Mouse (Mus musculus) C3H10T1/2 (cell line): ENCODE results near the gene Nadsyn1. TPM values are rescaled to one million over a fixed set of nuclear protein-coding genes. Genes with fewer than 3 reads are reported as not detected.

Experiments used
- polyA plus RNA-seq, 2 experiments: library from polyadenylated mRNA; unstranded; fragments of >200 nt; fragmentation: generic; extraction: Trizol; gene quantifications; one replicate each; pipeline ENCODE4 v1.2.1; 2012; ENCODE audit warnings: missing spikeins in 2 of 2

The Nadsyn1 gene
- polyA plus RNA-seq: 1 to 10 TPM in 1 of 2 experiments, under 1 TPM in 1; 0.95 to 4.5 TPM

DNA sequence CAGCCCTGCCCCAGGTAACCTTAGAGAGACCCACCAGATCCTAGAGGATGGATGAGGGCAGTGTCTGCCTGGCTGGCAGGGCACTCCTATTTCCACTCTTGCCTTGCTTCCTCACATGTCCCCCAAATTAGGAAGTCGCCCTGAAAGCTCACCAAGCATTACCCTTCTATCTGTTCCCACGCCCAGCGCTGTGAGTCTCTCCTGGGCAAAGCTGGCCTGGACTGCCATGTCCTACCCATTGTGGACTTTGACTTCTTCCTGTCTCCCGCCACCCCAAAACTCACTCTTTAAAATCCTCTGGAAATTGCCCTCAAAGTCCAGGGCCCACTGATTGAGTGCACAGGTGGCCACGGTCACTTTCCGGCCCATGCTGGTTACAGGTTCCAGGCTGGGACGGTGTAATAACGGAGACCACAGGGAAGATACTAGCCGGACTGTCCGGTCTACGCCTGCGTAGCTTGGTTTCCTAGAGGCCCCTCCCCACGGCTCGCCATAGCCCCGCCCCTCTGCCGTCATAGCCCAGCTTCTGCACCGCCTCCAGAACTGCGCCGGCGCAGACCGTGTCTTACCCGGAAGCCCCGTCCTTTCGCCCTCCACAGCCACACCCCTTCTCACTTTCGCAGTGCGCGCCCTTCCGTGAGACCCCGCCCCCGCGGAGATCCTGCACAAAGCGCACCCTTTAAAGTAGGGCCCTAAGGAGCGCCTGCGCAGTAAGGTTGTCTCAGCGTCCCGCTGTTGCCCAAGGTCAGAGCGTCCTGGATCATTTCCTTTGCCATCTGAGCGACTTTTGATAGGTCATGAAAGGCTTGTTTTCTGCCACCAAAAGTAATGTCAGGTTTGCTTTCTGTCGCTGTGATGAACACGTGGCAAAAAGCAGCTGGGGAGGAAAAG lies at the start of gene Nadsyn1, which contains the start of gene Dhcr7:
Gene Nadsyn1 (minus strand): TSS at position 475 of the 891 bp plus-strand sequence.
Gene Dhcr7 (plus strand): TSS at position 771 of the 891 bp plus-strand sequence.

DNA sequence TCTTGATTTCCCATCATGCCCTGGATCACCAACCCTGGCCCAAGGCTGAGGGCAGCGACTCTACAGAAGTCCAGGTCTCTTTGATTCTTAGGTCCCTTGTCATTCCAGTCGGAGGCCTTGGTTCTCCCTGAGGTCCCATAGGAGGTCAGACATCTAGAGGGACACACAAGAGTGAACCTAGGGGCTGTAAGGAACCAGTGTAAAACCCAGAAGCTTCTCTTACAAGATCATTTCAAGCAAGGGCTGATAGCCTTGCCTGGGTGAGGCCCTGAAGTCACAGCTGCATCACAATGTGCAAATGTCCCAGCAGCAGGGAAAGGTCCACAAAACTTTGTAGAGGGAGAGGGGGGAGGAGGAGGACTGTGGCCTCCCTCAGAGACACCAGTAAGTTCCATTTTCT lies 43.9 kb upstream of the Nadsyn1 start, which contains the start of gene Gm498:
Gene Gm498 (plus strand): TSS at position 301 of the 400 bp plus-strand sequence.

DNA sequence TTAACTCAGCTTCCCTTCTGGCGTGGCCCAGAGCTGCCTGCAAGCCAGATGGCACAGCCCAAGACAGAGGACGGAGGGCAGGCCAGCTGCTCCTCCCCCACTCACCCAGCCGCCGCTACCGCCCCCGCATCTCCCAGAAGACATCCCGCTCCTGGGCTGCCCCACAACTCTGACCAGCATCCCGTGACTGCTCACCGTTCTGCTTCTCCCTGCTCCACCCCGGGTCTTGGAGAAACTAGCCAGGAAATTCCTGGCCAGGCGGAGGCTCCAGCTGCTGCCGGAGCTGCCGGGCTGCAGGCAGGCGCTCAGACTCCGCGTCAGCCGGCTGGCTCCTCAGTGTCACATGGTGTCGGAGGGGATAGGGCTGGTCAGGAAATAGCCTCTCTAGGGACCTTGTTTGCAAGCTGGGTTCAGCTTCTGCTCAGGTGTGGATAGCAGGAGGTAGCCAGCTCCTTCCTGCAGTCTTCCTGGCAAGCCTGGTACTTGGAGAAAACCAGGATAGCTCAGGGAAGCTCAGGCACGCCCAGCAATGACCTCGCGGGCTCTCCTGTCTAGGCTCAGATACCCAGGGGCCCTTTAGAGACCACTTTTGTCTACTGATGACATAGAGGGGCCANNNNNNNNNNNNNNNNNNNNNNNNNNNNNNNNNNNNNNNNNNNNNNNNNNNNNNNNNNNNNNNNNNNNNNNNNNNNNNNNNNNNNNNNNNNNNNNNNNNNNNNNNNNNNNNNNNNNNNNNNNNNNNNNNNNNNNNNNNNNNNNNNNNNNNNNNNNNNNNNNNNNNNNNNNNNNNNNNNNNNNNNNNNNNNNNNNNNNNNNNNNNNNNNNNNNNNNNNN lies 38.4 kb downstream of the Nadsyn1 start, which contains the start of gene Mrgpre:
Gene Mrgpre (minus strand): TSS at position 505 of the 834 bp plus-strand sequence.

DNA sequence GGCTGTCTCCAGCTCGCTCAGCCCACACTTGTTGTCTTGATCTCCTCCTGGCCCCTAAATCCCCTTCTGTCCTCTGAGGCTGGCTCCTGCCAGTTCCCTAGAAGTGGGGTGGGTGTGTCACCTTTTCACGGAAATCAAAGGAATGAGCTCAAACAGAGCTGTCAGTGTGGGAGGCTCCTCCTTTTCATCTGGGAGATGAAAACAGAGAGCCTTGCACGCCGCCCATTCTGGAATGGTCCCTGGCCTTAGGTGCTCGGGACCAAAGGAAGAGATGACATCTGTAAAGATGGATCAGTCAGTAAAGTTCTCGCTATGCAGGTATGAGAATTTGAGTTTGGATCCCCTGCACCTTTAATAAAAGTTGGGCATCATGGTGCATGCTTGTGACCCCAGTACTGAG lies 55.8 kb downstream of the Nadsyn1 start, which contains the start of gene Mrgprg:
Gene Mrgprg (minus strand): TSS at position 101 of the 400 bp plus-strand sequence.

DNA sequence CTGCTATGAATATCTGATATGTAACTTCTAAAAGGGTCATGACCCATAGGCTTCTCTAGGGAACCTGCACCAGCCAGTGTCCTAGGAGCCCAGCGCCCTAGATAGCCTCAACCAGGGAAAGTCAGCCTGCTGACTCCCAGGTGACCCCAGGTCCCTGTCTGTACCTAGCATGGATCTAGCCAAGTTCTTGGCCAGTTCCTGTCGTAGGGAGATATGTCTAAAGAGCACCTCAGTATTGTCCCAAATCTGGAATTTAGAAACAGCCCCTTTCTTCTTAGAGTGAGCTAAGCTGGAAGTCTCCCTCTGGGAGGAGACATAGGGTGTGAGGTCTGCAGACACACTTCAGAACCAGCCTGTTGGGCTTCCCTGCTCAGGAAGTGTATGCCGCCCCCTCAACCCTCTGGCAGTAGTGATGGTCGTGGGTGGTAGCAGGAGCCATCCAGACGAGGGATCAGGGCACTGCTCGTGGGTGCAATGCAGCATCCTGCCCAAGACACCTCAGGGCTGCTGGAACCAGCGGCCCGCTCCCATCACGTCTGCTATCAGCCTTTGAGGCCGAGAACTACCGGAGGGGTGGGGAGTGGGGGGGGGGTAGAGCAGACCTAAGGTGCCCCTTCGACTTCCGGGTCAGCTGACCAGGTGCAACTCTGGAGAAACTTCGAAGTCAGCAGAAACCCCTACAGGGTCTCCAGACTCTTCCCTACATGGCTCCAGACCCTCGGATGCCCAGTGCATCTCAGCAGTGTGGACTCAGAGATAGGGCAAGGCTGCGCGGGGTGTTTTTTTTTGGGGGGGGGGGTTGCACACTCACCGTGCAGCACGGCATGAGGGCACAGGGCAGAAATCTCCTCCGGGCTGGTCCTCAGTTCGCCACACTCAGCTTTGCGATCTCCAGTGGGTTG lies 66.3 kb downstream of the Nadsyn1 start, which contains the start of gene Osbpl5:
Gene Osbpl5 (minus strand): TSS at position 861 of the 902 bp plus-strand sequence.

Other genes with a start within 250 kb of the Nadsyn1 start
- gene Cars, start 222.8 kb downstream of the Nadsyn1 start, polyA plus RNA-seq: 10 to 100 TPM; 46.1 to 96.5 TPM
- under 1 TPM; 0.02 TPM for gene Tnfrsf26, start 194.1 kb downstream of the Nadsyn1 start, polyA plus RNA-seq
- gene Tnfrsf22, start 173.2 kb downstream of the Nadsyn1 start, polyA plus RNA-seq: 1 to 10 TPM; 2.3 to 2.4 TPM
- 1 to 10 TPM; 1.9 to 5.1 TPM for gene Tnfrsf23, start 137.0 kb downstream of the Nadsyn1 start, polyA plus RNA-seq
- gene Osbpl5, start 65.9 kb downstream of the Nadsyn1 start, polyA plus RNA-seq: 10 to 100 TPM; 13.6 to 38.6 TPM
- gene Mrgprg, start 55.9 kb downstream of the Nadsyn1 start, polyA plus RNA-seq: not detected
- under 1 TPM; 0.13 to 0.98 TPM for gene Mrgpre, start 38.3 kb downstream of the Nadsyn1 start, polyA plus RNA-seq
- 10 to 100 TPM in 1 of 2 experiments, 1 to 10 TPM in 1; 7.8 to 17.3 TPM for gene Dhcr7, start 296 bp upstream of the Nadsyn1 start, polyA plus RNA-seq
- not detected for gene Gm498, start 44.0 kb upstream of the Nadsyn1 start, polyA plus RNA-seq
- under 1 TPM; 0.04 to 0.07 TPM for gene Shank2, start 179.1 kb upstream of the Nadsyn1 start, polyA plus RNA-seq